Mouse (Mus musculus) bone marrow, adult 2 months (tissue): ENCODE data around the gene Prcp. TPM values are rescaled to one million over a fixed set of nuclear protein-coding genes. Genes with fewer than 3 reads are reported as not detected.
"Not testable (repeated sequence)": the region's sequence is repeated elsewhere in the genome, so short reads cannot be mapped to it uniquely, and the experiment has no call there.

ENCODE experiments used
- H3K27ac ChIP-seq: fragments of 200-500 bp; 2 replicates; pipeline ENCODE4 v1.5.1; 2012; ENCODE audit warnings: low read depth, mild to moderate bottlenecking, control low read depth, inconsistent platforms, low read length; ENCODE audit not compliant: control insufficient read depth, poor library complexity, insufficient read depth
- H3K4me1 ChIP-seq: fragments of 200-500 bp; 2 replicates; pipeline ENCODE4 v1.6.1; 2011; ENCODE audit warnings: low read length; ENCODE audit not compliant: control insufficient read depth, insufficient read depth
- H3K4me3 ChIP-seq: fragments of 200-500 bp; replicated peaks from 2 replicates; pipeline ENCODE3; 2011; ENCODE audit warnings: mild to moderate bottlenecking, low read depth, low read length, control low read depth; ENCODE audit not compliant: control insufficient read depth
- CTCF ChIP-seq: fragments of 200-500 bp; IDR thresholded peaks from 2 replicates; pipeline ENCODE4 v1.5.1; 2011; ENCODE audit warnings: low read length, control low read depth; ENCODE audit not compliant: control insufficient read depth, insufficient read depth
- POLR2A ChIP-seq: fragments of 200-500 bp; IDR thresholded peaks from 2 replicates; pipeline ENCODE4 v1.6.1; 2011; ENCODE audit warnings: low read depth, mild to moderate bottlenecking, control low read depth, low read length, borderline replicate concordance; ENCODE audit not compliant: control insufficient read depth
- WGBS: fragments of 180-500 bp; shearing (Covaris S2); methylation state at CpG from one replicate; pipeline ENCODE4 v1.1.7; 2018; 5-methylcytosine and 5-hydroxymethylcytosine counted together
- polyA plus RNA-seq: library from polyadenylated mRNA; stranded (reverse); fragments of >200 nt; gene quantifications from 2 replicates; pipeline ENCODE4 v1.2.4, GENCODE M21; 2011; ENCODE audit warnings: low replicate concordance; ENCODE audit not compliant: missing spikeins, insufficient read depth, insufficient read length

Gene Prcp
- polyA plus RNA-seq, 1 experiment = 34.1 TPM

DNA sequence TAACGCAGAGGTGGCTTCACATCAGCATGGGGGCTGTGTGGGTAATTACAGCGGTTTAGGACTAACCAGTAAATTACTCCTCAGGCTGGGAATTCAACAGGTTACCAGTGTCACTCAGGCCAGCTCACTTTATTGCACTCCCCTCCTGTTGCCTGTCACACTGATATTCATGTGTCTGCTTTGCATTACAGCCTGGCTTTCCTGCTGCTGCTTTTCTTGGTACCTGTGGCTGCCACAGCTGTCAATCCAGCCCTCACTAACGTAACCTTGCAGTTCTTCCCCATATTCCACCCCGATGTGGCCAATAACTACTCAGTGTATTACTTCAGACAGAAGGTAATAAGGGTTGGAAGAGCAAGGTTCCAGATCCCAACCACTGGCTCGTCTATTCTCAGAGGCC is 65.5 kb downstream of the Prcp start:
- TF ChIP-seq CTCF = no peak
- no peak for TF ChIP-seq POLR2A
- Histone ChIP-seq H3K4me3 (no peak overlapping the region), H3K27ac (no peak overlapping the region), H3K4me1 (no peaks in the 10 kb centered on the region)
- 70% methylated on average over 5 of the region's 5 CpGs for WGBS

GRCm38 (mm10) chr7:92950775-92951174 is 76.5 kb downstream of the Prcp start:
- WGBS = 52% methylated on average over 3 of the region's 3 CpGs
- H3K4me1 ChIP-seq = no peaks in the 10 kb centered on the region
- TF ChIP-seq CTCF (no peak), POLR2A (no peak)
- H3K4me3 ChIP-seq = no peak overlapping the region
- H3K27ac ChIP-seq = no peak overlapping the region

- no peak overlapping the region for H3K4me3 ChIP-seq
- no peaks in the 10 kb centered on the region for H3K4me1 ChIP-seq
- TF ChIP-seq POLR2A = no peak
- no peak overlapping the region for H3K27ac ChIP-seq
- 71% methylated on average over 2 of the region's 2 CpGs for WGBS
These were observed 77.9 kb downstream of the Prcp start for GRCm38 (mm10) chr7:92952210-92952609.

GRCm38 (mm10) chr7:92959758-92960157 is 85.5 kb downstream of the Prcp start:
- Histone ChIP-seq H3K27ac (no peak overlapping the region), H3K4me1 (no peaks in the 10 kb centered on the region), H3K4me3 (no peak overlapping the region)
- 78% methylated on average over 3 of the region's 3 CpGs for WGBS
- TF ChIP-seq POLR2A = no peak
- no peak for TF ChIP-seq CTCF

DNA sequence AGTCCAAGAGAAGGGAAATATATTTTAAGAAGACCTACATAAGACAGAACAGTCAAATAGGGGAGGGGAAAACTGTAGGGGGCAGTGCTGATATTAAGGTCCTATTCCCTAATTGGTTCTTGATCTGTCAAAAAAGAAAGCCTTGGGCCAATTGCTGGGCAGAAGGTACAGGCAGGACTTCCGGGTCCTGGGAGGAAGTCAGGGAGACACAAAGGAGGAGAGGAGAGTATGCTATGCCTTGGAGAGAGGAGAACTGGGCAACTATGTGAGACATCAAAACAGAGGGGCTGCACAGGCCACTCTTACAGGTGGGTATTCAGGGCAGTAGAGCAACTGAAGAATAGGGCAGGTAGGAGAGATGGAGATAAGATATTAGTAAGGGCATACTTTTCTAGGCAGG is 87.6 kb downstream of the Prcp start:
- Histone ChIP-seq H3K4me3 (no peak overlapping the region), H3K27ac (no peak overlapping the region), H3K4me1 (no peaks in the 10 kb centered on the region)
- TF ChIP-seq POLR2A (no peak), CTCF (no peak)
- WGBS = 11% methylated on average over 1 of the region's 1 CpGs

- H3K4me1 ChIP-seq = no peaks in the 10 kb centered on the region
- H3K27ac ChIP-seq = no peak overlapping the region
- WGBS = 70% methylated on average over 3 of the region's 3 CpGs
- no peak for TF ChIP-seq POLR2A
- TF ChIP-seq CTCF = no peak
- H3K4me3 ChIP-seq = no peak overlapping the region
These were observed 90.7 kb downstream of the Prcp start for GRCm38 (mm10) chr7:92964754-92965501.

- Histone ChIP-seq H3K4me3 (no peak overlapping the region), H3K4me1 (no peaks in the 10 kb centered on the region), H3K27ac (no peak overlapping the region)
- WGBS = 64% methylated on average over 10 of the region's 10 CpGs
- TF ChIP-seq POLR2A (no peak), CTCF (peak; percentile 32; the same call in 1 of the 2 replicates)
These were observed 93.3 kb downstream of the Prcp start for GRCm38 (mm10) chr7:92967381-92968127.

DNA sequence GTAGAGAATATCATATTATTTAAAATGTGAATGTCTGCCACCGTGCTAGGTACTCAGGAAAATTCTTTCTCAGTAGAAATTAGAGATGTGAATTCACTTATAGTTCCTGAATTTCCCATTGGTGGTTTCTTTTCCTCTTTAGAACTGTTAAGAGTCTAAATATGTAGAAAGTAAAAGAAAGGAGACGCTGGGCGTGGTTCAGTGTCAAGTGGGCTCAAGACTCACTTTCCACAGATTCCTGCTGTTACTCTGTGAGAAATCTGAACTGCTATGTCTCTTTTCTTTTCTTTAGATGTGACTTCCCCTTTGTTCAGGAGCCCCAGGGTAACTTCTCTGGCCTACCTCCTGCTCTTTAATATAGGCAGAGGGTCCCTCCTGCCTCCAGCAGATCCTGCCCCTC is 103.2 kb downstream of the Prcp start:
- 35% methylated on average over 3 of the region's 3 CpGs for WGBS
- Histone ChIP-seq H3K4me3 (no peak overlapping the region), H3K4me1 (peaks cover 4% of the 10 kb centered on the region; the same call in 1 of the 2 replicates), H3K27ac (peak overlapping the region; percentile 24; the same call in 1 of the 2 replicates)
- TF ChIP-seq CTCF (no peak), POLR2A (no peak)

- no peak overlapping the region for H3K27ac ChIP-seq
- H3K4me3 ChIP-seq = no peak overlapping the region
- peaks cover 4% of the 10 kb centered on the region; the same call in 1 of the 2 replicates for H3K4me1 ChIP-seq
- no peak for TF ChIP-seq POLR2A
- no peak for TF ChIP-seq CTCF
- 31% methylated on average over 4 of the region's 4 CpGs for whole genome bisulfite sequencing
These were observed 104.0 kb downstream of the Prcp start for GRCm38 (mm10) chr7:92978225-92978624.

DNA sequence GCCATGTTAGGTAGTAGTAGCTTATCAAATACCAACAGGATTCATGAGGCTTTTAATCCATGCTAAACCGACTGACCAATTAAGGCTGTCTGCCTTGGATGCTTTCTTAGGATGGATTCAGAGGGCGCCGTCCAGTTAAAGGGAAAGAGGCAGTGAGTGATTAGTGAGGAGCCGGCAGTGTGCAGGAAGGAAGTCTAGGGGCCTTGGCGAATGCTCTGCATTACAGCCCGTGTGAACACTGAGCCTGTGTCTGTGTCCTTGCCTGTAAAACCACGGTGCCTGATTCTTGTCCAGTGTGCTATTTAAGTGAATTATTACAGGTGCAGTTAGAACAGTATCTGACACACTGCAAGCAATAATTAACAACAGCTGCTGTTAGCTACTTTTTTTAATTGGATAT is 104.5 kb downstream of the Prcp start:
- H3K4me1 ChIP-seq, H3K27ac ChIP-seq, H3K4me3 ChIP-seq: not testable (repeated sequence)
- 7% methylated on average over 7 of the region's 7 CpGs for WGBS
